Mouse (Mus musculus): ENCODE measurements around the gene Pdcd4.
"Not testable (repeated sequence)": the region's sequence is repeated elsewhere in the genome, so short reads cannot be mapped to it uniquely, and the experiment has no call there.

Gene Pdcd4

DNA sequence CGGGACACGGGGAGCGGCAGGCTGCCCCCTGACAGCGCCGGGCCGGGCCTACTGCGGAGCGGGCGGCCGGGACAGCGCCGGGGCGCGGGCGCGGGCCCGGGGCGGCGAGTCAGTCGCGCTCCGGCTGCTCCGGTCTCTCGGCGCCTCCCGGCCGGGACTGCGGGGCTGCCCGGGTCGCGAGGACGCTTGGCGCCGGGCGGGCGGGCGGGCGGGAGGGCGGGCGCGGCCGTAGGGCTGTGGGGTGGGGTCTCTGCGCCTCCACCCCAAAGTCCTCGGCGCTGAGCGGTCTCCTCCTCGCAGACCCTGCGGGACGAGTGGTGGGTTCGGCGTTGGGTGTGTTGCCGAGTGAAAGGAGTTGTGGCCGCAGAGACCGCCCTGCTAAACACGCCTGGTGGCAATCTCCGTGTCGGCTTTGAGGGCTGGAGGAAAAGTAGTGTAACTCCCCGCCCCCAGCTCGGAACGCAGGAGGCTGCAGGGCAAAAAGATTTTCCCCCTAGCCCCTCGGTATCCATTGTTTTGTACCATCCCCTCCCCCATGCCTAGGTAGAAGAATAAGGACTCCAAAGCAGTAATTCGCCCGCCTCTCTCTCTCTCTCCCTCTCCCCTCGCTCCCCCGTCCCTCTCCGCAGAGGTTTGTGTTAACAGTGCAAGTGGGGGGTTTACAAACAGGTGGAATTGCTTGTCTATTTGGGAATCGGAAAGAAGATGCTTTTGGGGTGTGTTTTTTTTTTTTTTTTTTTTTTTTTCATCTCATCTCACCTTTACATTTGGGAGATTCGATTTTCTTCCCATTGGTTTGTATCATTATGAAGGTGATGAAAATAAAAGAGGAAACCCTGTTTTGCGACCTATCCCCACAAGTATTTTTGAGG lies 53.4 kb downstream of the Pdcd4 start:
- no peak for DNase-seq (ENCODE audit: low read depth)

DNA sequence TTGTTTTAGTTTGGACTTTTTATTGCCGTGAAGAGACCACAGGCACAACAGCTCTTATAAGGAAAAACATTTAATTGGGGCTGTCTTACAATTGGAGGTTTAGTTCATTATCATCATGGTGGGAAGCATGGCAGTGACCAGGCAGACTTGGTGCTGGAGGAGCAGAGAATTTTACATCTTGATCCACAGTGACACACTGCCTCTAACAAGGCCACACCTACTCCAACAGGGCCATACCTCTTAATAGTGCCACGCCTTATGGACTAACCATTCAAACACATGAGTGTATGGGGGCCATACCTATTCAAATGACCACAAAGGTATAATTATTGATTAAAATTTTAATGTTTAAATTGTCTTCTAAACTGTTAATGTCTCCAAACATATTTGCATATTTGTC lies 65.5 kb downstream of the Pdcd4 start:
- DNase-seq (ENCODE audit: low read depth), result no peak

DNA sequence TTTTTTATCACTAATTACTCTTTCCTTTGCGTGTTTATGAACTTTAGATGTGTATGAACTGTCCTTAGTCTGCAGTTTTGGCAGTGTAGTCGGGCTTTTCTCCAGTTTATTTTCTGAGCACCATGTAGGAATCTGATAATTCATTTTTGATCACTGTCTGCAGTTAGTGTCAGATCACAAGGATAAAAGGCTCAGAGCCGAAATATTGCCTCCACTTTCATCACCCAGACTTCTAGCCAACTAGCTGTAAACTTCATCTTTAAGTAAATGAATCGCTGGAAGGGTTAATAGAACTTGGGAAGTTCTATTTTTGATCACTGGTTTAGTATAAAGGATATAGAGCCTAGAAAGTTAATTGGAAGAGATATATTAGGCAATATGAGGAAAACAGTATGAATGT lies 70.5 kb downstream of the Pdcd4 start:
- DNase-seq (ENCODE audit: low read depth), result no peak

DNA sequence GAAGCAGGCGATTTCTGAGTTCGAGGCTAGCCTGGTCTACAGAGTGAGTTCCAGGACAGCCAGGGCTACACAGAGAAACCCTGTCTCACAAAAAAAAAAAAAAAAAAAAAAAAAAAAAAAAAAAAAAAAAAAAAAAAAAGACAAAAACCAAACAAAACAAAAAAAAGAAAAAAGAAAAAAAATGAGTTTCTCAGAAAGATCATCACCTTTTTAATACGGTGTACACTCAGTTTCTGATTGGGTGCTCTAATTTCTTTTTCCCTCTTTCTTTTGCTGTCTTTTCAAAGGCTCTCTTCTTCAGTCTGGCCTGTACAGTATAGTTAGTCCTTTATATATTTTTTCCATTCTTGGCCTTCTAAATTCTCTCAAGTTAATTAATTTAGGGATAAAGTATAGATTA lies 72.3 kb downstream of the Pdcd4 start:
- DNase-seq (ENCODE audit: low read depth), result not testable (repeated sequence)

DNA sequence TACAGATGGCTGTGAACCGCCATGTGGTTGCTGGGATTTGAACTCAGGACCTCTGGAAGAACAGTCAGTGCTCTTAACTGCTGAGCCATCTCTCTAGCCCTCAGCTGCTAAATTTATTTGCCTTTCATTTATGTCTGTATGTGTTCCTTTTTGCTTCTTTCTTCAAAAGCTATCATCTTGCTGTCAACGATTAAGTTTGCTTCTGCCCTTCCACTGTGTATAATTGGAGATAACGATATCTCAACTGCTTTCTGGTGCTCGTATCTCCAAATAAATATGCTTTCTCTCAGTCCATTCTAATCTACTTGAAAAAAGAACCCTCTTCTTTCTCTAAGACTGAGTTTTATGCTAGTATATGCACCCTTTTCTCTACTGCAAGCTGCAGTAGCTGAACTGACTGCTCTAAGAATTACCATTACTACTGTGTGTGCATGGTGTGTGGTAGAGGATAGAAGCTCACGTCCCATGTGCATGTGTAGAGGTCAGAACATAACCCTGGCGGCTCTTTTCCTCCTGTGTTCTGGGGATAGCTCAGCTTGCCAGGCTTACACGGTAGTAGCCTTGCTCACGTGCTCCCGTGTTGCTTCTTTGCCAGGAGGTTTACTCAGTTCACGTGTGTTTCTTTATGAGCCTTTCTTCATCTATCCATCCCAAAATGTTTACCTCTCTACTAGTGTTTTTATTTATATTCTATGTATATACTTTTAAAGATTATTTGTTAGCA lies 73.0 kb downstream of the Pdcd4 start:
- peak; percentile 57 for DNase-seq (ENCODE audit: low read depth)

GRCm38 (mm10) chr19:53969226-53969625 lies 77.2 kb downstream of the Pdcd4 start:
- DNase-seq (ENCODE audit: low read depth), result no peak

- DNase-seq (ENCODE audit: low read depth), result no peak
Observed at GRCm38 (mm10) chr19:53971938-53972337, 79.9 kb downstream of the Pdcd4 start.

GRCm38 (mm10) chr19:53973656-53974055 lies 81.6 kb downstream of the Pdcd4 start:
- DNase-seq (ENCODE audit: low read depth), result no peak
